Mouse (Mus musculus) ovary, postnatal 36 days (tissue): ENCODE measurements at regions not wholly inside any gene's neighbourhood (a gene's known extent, or its start where the extent isn't known, plus 50 kb on each side); places are given as distances from the start of the nearest gene placed in this dataset.

Experiments used
- DNase-seq: peaks from one replicate; pipeline ENCODE4 v3.0.0; 2022; ENCODE audit warnings: low spot score, mixed read lengths

- no peak for DNase-seq
Measured at GRCm38 (mm10) chr5:149909108-149909739, 109.3 kb upstream of the Rxfp2 start.

DNA sequence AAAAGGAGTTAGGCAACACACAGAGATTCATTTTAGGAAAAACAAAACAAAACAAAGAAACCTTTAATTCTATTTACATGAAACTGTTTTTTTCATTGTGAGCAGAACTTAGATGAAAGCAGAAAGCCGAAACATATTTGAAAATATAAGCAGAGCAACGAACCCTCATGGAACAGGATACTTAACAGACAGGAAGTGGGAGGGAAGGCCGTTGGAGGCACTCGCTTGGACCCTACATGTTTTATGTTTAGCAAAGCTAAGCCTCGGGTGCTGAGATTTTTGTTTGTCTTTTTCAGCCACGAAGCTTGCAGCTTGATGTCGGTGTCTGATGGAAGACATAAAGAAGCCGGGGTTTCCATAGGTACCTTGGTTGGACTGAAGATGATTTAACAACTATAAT, 108.5 kb upstream of the Rxfp2 start:
- DNase-seq = no peak

GRCm38 (mm10) chr5:149911968-149912367, 106.5 kb upstream of the Rxfp2 start:
- DNase-seq = no peak

DNA sequence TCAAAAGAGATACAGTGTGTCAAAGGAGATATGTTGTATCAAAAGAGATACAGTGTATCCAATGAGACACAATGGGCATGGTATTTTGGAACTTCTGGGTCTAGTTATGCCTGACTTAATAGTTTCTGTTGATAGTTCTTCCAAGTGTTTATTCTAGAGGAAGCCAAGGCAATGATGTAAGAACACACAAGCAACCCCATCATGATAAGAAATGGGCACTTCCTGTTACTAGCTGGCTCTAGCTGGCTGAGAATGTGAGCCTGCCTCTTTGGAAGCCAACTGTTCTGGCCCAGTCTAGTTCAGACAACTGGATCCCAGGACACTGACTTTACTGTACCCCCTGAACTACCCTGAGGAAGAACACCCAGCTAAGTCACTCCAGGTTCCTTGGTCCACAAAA, 102.7 kb upstream of the Rxfp2 start:
- no peak for DNase-seq

- DNase-seq = no peak
Measured at GRCm38 (mm10) chr5:149917374-149917773, 101.1 kb upstream of the Rxfp2 start.

GRCm38 (mm10) chr5:149919097-149919496, 99.4 kb upstream of the Rxfp2 start:
- DNase-seq = no peak

- no peak for DNase-seq
Measured at GRCm38 (mm10) chr5:149920326-149920725, 98.1 kb upstream of the Rxfp2 start.

DNA sequence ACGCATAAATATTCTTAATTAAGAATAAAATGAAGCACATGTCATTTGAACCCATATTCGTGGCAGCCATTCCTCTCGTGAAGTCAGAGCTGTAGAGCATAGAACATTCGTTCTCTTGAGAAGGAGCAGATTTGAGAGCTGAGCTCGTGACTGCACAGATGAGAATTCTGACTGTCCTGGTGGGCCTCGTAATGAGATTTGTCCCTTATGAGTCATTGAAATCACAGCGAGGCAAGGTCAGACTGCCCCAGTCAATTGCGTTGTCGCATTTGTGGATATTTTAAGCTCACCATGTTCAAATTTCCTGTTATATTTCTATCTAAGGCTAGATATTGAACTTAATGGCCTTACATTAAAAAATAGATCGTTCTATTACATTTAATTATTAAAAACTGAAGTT, 94.0 kb upstream of the Rxfp2 start:
- DNase-seq = no peak

- no peak for DNase-seq
Measured at GRCm38 (mm10) chr5:149926786-149927185, 91.7 kb upstream of the Rxfp2 start.

DNA sequence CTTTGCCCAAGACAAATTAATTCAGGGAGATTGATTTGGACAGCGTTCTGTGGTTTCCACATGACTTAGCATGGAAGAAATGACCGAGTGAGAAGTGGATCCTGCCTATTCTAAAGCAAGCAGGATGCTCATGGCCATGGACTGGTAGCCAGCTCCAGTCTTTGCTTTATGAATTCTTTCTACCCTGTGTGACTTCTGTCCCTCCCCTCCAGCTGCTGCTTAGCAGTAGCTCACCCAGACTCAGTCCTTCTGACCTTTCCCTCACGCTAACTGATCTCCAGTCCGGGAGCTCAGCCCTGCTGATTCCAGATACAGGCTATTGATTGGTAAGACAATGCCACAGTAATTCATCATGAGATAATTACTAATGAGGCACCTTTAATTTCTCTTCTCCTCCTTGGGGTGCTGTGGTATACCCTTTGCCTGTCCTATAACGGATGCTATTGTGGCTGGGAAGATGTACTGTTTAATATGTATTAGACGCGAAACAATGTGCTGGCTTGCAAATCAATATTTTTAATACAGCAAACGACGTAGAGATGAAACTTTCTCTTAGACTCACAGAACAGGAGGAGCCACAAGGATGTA, 86.8 kb upstream of the Rxfp2 start:
- no peak for DNase-seq

DNA sequence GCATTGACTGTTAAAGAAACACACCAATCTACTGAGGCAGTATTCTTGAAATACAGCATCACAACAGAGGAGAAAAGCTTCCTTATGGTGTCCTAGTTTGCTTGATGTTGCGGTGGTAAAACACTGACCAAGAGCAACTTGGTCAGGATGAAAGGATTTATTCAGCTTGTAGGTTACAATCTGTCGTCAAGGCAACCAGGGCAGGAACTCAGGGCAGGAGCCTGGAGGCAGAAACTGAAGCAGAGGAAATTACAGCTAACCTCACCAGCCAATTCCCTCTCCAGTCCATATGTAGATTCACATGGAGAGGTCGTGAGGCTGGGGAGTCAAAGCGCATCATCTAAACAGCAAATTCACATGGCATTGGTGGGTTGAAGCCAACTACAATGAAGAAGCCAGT, 86.3 kb upstream of the Rxfp2 start:
- no peak for DNase-seq

DNA sequence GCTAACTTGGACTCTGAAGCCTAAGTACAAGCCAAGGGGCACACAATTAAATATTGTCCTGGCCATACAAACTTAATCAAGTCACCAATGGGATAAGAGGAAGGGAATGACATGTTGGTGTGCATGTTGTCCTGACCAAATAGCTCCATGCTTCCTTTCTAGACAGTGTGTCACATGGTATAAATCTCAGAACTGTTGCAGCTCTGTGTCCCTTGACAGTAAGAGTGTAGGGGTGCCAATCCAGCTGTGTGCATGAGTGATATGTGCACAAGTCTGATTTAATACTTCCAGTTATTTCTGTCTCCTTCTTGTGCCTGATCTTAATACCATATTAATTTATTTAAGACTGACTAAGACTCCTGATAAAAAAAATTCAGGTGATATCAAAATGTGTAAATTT, 72.8 kb upstream of the Rxfp2 start:
- no peak for DNase-seq

DNA sequence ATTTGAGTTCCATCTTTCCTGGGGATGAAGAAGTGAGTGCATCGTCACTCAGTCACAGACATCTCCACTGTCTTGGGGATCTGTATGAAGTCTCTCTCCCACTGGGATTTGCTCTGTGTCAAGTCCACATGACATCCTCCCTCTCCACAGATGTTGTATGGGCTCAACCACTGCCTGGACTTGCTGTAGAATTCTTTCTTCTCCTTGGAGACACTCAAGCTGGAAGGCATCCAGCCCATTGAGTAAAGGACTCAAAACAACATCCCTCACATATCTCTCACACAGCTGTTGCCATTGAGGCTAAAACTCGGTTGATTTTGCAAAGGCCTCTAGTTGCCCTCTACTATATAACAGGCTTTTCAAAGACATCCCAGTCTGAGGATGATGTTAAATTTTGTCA, 71.0 kb upstream of the Rxfp2 start:
- no peak for DNase-seq

DNA sequence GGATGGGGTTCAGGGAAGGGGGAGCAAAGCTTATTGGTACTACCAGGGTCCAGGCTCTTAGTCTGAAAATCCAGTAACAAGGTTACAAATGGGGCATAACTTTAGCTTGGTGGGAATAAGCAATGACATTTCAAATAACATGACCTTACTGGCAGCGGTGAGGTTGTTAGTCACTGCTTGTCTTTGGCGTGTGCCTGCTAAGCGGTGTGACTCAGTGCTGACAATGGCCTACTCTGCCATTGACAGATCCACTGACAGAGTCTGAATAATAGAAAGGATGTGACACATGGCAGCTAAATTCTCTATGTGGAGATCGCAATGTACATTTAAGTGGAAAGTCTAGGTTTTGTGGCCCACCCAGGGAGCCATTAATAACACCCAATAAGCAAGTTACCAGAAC, 61.5 kb upstream of the Rxfp2 start:
- no peak for DNase-seq

DNA sequence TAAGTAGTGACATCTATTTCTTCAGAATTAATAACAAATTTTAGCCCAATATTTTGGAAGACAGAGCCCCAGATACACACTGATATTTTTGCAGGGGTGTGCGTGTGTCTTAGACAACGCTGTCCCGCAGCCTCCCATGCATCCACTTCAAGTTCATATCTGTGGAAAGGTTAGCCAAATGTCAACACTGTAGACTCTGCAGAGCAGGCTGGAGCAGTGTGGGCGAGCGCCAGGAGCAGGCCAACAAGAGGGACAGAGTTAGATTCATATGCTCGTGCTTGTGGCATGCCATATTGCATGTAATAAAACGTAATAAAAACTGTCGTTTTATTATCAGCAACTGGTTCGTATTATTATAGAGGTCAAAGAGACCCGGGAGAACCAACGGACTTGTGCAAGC, 57.3 kb upstream of the Rxfp2 start:
- DNase-seq = no peak

DNA sequence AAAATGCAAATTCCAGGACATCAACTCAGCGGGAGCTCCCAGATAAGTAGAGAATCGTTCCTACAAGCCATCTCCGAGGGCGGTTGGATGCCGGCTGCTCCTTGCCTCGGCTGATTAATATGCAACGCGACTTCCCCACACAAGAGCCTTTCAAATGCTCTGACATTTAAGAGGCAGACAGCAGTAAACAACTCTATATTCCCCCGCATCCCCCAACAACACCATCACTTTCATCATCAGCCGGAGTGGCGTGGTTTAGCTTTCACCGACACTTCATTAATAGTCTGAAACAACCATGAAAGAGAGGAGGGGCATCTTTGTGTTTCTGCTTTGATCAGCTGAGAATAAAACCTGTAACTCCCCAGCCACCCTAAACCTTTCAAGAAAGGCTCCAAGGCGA, 53.7 kb upstream of the Rxfp2 start:
- DNase-seq = no peak
